Mouse (Mus musculus) v-Abl transformed pro-B cells (cell line): ENCODE measurements around the gene Wfdc11.
"Not testable (repeated sequence)": the region's sequence is repeated elsewhere in the genome, so short reads cannot be mapped to it uniquely, and the experiment has no call there.

Source experiments
- in situ Hi-C, 2 experiments: fragments of 400-800 bp; cut with MboI; formaldehyde crosslinking; loops; one replicate each; pipeline ENCODE4 v1.15.1; 2025; ENCODE audit not compliant: unreplicated experiment in 2 of 2

Gene Wfdc11

GRCm38 (mm10) chr2:164641881-164642673, 31.8 kb downstream of the Wfdc11 start:
- in situ Hi-C loops: no loop called here

GRCm38 (mm10) chr2:164641129-164641528, 32.8 kb downstream of the Wfdc11 start:
- in situ Hi-C loops: no loop called here

GRCm38 (mm10) chr2:164638696-164639095, 35.2 kb downstream of the Wfdc11 start, which contains the start of gene Wfdc16:
Wfdc16 (minus strand) TSS chr2:164638796.
- in situ Hi-C loops: no loop called here

GRCm38 (mm10) chr2:164635266-164635665, 38.6 kb downstream of the Wfdc11 start:
- in situ Hi-C loops: no loop called here

GRCm38 (mm10) chr2:164621775-164622174, 52.1 kb downstream of the Wfdc11 start:
- in situ Hi-C loops: no loop called here

GRCm38 (mm10) chr2:164619050-164619449, 54.8 kb downstream of the Wfdc11 start:
- in situ Hi-C loops: no loop called here

GRCm38 (mm10) chr2:164615386-164615785, 58.5 kb downstream of the Wfdc11 start:
- in situ Hi-C loops: no loop called here

- in situ Hi-C loops: not testable (repeated sequence)
Observed at GRCm38 (mm10) chr2:164613471-164613870, 60.4 kb downstream of the Wfdc11 start, which contains the start of the genes Wfdc6b and Wfdc8. Wfdc6b (plus strand) TSS chr2:164613522. Wfdc8 (minus strand) TSS chr2:164613626.
